24 mouse cellular contexts compared by ENCODE assay signal in genomic region chr3:31208046-31208445, GRCm38 (mm10). TPM values are rescaled to one million over a fixed set of nuclear protein-coding genes. Genes with fewer than 3 reads are reported as not detected.
DNase-seq lines count a peak whose midpoint lies in the region; ATAC-seq and TF ChIP-seq lines count a peak whose summit lies in the region.
"Had no signal": no experiment of that assay in that cellular context is flagged by ENCODE, and none has a peak within 500 bp of the region (broad histone marks: within the 10 kb centered on the region; RNA-seq: fewer than 3 reads in every experiment).

No protein-coding gene starts in this region.

- no peak overlapping the region for H3K9ac ChIP-seq in limb, embryonic 12.5 days (replicated peaks)
- H3K9ac ChIP-seq: forebrain, embryonic 12.5 days; limb, embryonic 15.5 days; liver, embryonic 15.5 days; midbrain, embryonic 15.5 days had no signal

- no peaks in the 10 kb centered on the region for H3K9me3 ChIP-seq in embryonic facial prominence, embryonic 10.5 days
- no peaks in the 10 kb centered on the region for H3K9me3 ChIP-seq in limb, embryonic 12.5 days
- H3K9me3 ChIP-seq: forebrain, embryonic 12.5 days; heart, embryonic 10.5 days; limb, embryonic 15.5 days; liver, embryonic 15.5 days; midbrain, embryonic 15.5 days had no signal

- DNase-seq in adrenal gland, postnatal 10 days: peak; percentile 31
- DNase-seq in adrenal gland, adult 8-10 months: no peak
- no peak for DNase-seq in left cerebral cortex, adult 2 months (ENCODE audit: extremely low spot score in 1 of 2, low spot score in 2 of 2)
- DNase-seq in left cerebral cortex, adult 9 months (ENCODE audit: low spot score in 2 of 2): no peak
- DNase-seq in embryonic facial prominence, embryonic 10.5 days (ENCODE audit: low spot score): no peak
- no peak for DNase-seq in yolk sac, embryonic 10.5 days (ENCODE audit: low spot score)
- no peak for DNase-seq in spleen, adult 18-20 months
- DNase-seq: B cell, adult 2 months; cerebellum, adult 8-10 months; kidney, adult 8-10 months; kidney, postnatal 25 days; layer of hippocampus, adult 9-11 months; lung, postnatal 14 days; right cerebral cortex, postnatal 25 days; thymus, adult 2 months had no signal

- H3K36me3 ChIP-seq in embryonic facial prominence, embryonic 10.5 days (replicated peaks): no peaks in the 10 kb centered on the region
- H3K36me3 ChIP-seq in limb, embryonic 12.5 days: no peaks in the 10 kb centered on the region
- H3K36me3 ChIP-seq: forebrain, embryonic 12.5 days; heart, embryonic 10.5 days; limb, embryonic 15.5 days; liver, embryonic 15.5 days; midbrain, embryonic 15.5 days had no signal

- ATAC-seq in limb, embryonic 12.5 days (ENCODE audit: insufficient number of reproducible peaks, insufficient read depth, low FRiP score, low TSS enrichment, low read depth): no peak
- ATAC-seq: midbrain, embryonic 15.5 days had no signal

- 59% methylated on average over 4 of the region's 4 CpGs for WGBS in embryonic facial prominence, embryonic 10.5 days
- WGBS in limb, embryonic 12.5 days: 34% methylated on average over 4 of the region's 4 CpGs

- H3K4me3 ChIP-seq in left cerebral cortex, adult 2 months: no peak overlapping the region
- no peak overlapping the region for H3K4me3 ChIP-seq in embryonic facial prominence, embryonic 10.5 days
- H3K4me3 ChIP-seq in limb, embryonic 12.5 days (replicated peaks): no peak overlapping the region
- H3K4me3 ChIP-seq: forebrain, embryonic 12.5 days; heart, embryonic 10.5 days; limb, embryonic 15.5 days; liver, embryonic 15.5 days; megakaryocyte, embryonic 14.5 days; midbrain, embryonic 15.5 days had no signal

- H3K27me3 ChIP-seq in embryonic facial prominence, embryonic 10.5 days (replicated peaks; ENCODE audit: low read depth, poor library complexity, severe bottlenecking): no peaks in the 10 kb centered on the region; the same call in 1 of the 2 replicates
- no peaks in the 10 kb centered on the region for H3K27me3 ChIP-seq in limb, embryonic 12.5 days
- H3K27me3 ChIP-seq: forebrain, embryonic 12.5 days; limb, embryonic 15.5 days; liver, embryonic 15.5 days; megakaryocyte, embryonic 14.5 days; midbrain, embryonic 15.5 days had no signal

- no peak overlapping the region for H3K4me2 ChIP-seq in limb, embryonic 12.5 days
- H3K4me2 ChIP-seq: forebrain, embryonic 12.5 days; limb, embryonic 15.5 days; liver, embryonic 15.5 days; midbrain, embryonic 15.5 days had no signal

- no peak for TF ChIP-seq CTCF in left cerebral cortex, adult 2 months (IDR thresholded peaks at IDR 0.05)

- peak overlapping the region; percentile 55; the same call in 1 of the 2 replicates for H3K27ac ChIP-seq in left cerebral cortex, adult 2 months
- H3K27ac ChIP-seq in embryonic facial prominence, embryonic 10.5 days (replicated peaks): peak overlapping the region; percentile 81
- peak overlapping the region; percentile 75 for H3K27ac ChIP-seq in limb, embryonic 12.5 days
- H3K27ac ChIP-seq: forebrain, embryonic 12.5 days; liver, embryonic 15.5 days; midbrain, embryonic 15.5 days had no signal

- H3K4me1 ChIP-seq in embryonic facial prominence, embryonic 10.5 days: peaks cover 42% of the 10 kb centered on the region
- peaks cover 47% of the 10 kb centered on the region for H3K4me1 ChIP-seq in limb, embryonic 12.5 days (replicated peaks)
- H3K4me1 ChIP-seq: liver, embryonic 15.5 days; megakaryocyte, embryonic 14.5 days had no signal

- intact Hi-C loops in left cerebral cortex, adult 2 months (cut with DNase I): no loop called here

RNA-seq across cellular contexts. Expression of gene Cldn11, which starts 58.3 kb away (rescaled TPM):
- total RNA-seq in adrenal gland, postnatal 10 days (2021): 10 to 100 TPM; 15.7 to 16.8 TPM
- 10 to 100 TPM; 10.9 to 32.1 (median 18.4) TPM for total RNA-seq in adrenal gland, adult 8-10 months (2022)
- 10 to 100 TPM; 73.8 to 75.7 TPM for total RNA-seq in left cerebral cortex, adult 2 months (2021)
- 11.2 and 19.4 TPM in 2 replicates for polyA plus RNA-seq in embryonic facial prominence, embryonic 10.5 days (2016; fragmentation: Nextera tagmentation; extraction: Ambion mirVana)
- polyA plus RNA-seq in limb, embryonic 12.5 days (2016; fragmentation: Nextera tagmentation; extraction: Ambion mirVana): 4.9 and 5.2 TPM in 2 replicates
- total RNA-seq: common myeloid progenitor, adult 5-6 weeks; neutrophil, adult 5-6 weeks had no signal
